39 mouse cellular contexts compared by ENCODE assay signal in the genomic region with DNA sequence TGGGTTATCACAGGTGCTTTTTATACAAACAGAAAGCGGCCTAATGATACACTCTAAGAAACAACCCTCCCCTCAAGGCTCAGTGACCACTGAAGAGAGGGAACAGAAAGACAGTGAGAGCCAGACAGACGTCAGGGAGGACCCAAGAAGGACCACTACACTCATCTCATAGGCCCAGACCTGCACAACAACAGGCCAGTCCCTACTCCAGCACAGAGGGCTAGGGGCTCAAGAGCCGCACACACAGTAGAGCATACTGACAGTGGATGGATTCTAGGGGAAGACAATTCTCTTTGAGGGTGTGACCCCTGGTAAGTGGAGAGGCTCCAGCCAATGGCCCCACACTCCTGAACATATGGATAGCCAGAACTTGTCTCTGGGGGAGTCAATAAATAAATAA. TPM values are rescaled to one million over a fixed set of nuclear protein-coding genes. Genes with fewer than 3 reads are reported as not detected.
"Had no signal": no experiment of that assay in that cellular context is flagged by ENCODE, and none has a peak within 500 bp of the region (broad histone marks: within the 10 kb centered on the region; RNA-seq: fewer than 3 reads in every experiment).

No protein-coding gene starts in this region.

- H3K27ac ChIP-seq: limb, embryonic 10.5 days; limb, embryonic 12.5 days; limb, embryonic 13.5 days; limb, embryonic 15.5 days; liver, embryonic 13.5 days; liver, embryonic 14.5 days; liver, embryonic 15.5 days; lung, embryonic 15.5 days; macrophage; midbrain, embryonic 10.5 days; midbrain, embryonic 12.5 days; midbrain, embryonic 13.5 days; midbrain, embryonic 15.5 days; neural tube, embryonic 12.5 days; neural tube, embryonic 13.5 days had no signal

- H3K4me3 ChIP-seq: limb, embryonic 10.5 days; limb, embryonic 12.5 days; limb, embryonic 13.5 days; limb, embryonic 15.5 days; liver, embryonic 13.5 days; liver, embryonic 15.5 days; lung, embryonic 15.5 days; megakaryocyte, embryonic 14.5 days; midbrain, embryonic 10.5 days; midbrain, embryonic 12.5 days; midbrain, embryonic 13.5 days; midbrain, embryonic 15.5 days; myocyte; neural tube, embryonic 12.5 days; neural tube, embryonic 13.5 days had no signal

- H3K4me2 ChIP-seq: limb, embryonic 12.5 days; limb, embryonic 13.5 days; limb, embryonic 15.5 days; liver, embryonic 11.5 days; liver, embryonic 13.5 days; liver, embryonic 15.5 days; lung, embryonic 14.5 days; lung, embryonic 15.5 days; midbrain, embryonic 11.5 days; midbrain, embryonic 12.5 days; midbrain, embryonic 13.5 days; midbrain, embryonic 15.5 days; neural tube, embryonic 12.5 days; neural tube, embryonic 13.5 days had no signal

- ATAC-seq: lung, postnatal 0 days; midbrain, embryonic 13.5 days; midbrain, embryonic 15.5 days; midbrain, embryonic 16.5 days had no signal

- H3K9me3 ChIP-seq: limb, embryonic 10.5 days; limb, embryonic 12.5 days; limb, embryonic 13.5 days; limb, embryonic 15.5 days; liver, embryonic 13.5 days; liver, embryonic 15.5 days; lung, embryonic 15.5 days; megakaryocyte, embryonic 14.5 days; midbrain, embryonic 10.5 days; midbrain, embryonic 12.5 days; midbrain, embryonic 13.5 days; midbrain, embryonic 15.5 days; neural tube, embryonic 12.5 days; neural tube, embryonic 13.5 days had no signal

- DNase-seq: left cerebral cortex, postnatal 4 days; liver; liver, embryonic 13.5 days; lung, adult 18-20 months; lung, adult 2 months; lung, embryonic 14.5 days; lung, postnatal 10 days; lung, postnatal 14 days; lung, postnatal 36 days; midbrain, embryonic 14.5 days had no signal

- H3K9ac ChIP-seq: limb, embryonic 12.5 days; limb, embryonic 13.5 days; limb, embryonic 15.5 days; liver, embryonic 13.5 days; liver, embryonic 14.5 days; liver, embryonic 15.5 days; lung, embryonic 14.5 days; lung, embryonic 15.5 days; midbrain, embryonic 12.5 days; midbrain, embryonic 13.5 days; midbrain, embryonic 15.5 days; neural tube, embryonic 12.5 days; neural tube, embryonic 13.5 days had no signal

- H3K4me1 ChIP-seq: limb, embryonic 10.5 days; limb, embryonic 12.5 days; limb, embryonic 13.5 days; limb, embryonic 15.5 days; liver, embryonic 15.5 days; lung, embryonic 15.5 days; midbrain, embryonic 10.5 days; midbrain, embryonic 12.5 days; midbrain, embryonic 13.5 days; midbrain, embryonic 15.5 days; neural tube, embryonic 12.5 days; neural tube, embryonic 13.5 days had no signal

- H3K36me3 ChIP-seq: limb, embryonic 10.5 days; limb, embryonic 12.5 days; limb, embryonic 13.5 days; limb, embryonic 15.5 days; liver, embryonic 13.5 days; liver, embryonic 15.5 days; lung, embryonic 15.5 days; midbrain, embryonic 10.5 days; midbrain, embryonic 12.5 days; midbrain, embryonic 13.5 days; midbrain, embryonic 15.5 days; neural tube, embryonic 12.5 days; neural tube, embryonic 13.5 days had no signal

- H3K27me3 ChIP-seq: limb, embryonic 12.5 days; limb, embryonic 13.5 days; limb, embryonic 15.5 days; lung, embryonic 15.5 days; midbrain, embryonic 12.5 days; midbrain, embryonic 13.5 days; midbrain, embryonic 15.5 days; neural tube, embryonic 12.5 days; neural tube, embryonic 13.5 days had no signal

RNA-seq across cellular contexts. Expression of a gene that starts 8.6 kb away (rescaled TPM):
- total RNA-seq: liver, adult 2 months; megakaryocyte progenitor cell, adult 5-6 weeks; megakaryocyte, adult 5-6 weeks; megakaryocyte-erythroid progenitor cell, adult 5-6 weeks; monocyte, adult 5-6 weeks had no signal
- polyA plus RNA-seq: limb, embryonic 12.5 days; limb, embryonic 13.5 days; liver, adult 2 months; liver, embryonic 11.5 days; liver, embryonic 13.5 days; liver, embryonic 15.5 days; liver, embryonic 16.5 days; lung, embryonic 14.5 days; lung, embryonic 15.5 days; lung, embryonic 16.5 days; lung, postnatal 0 days; macrophage; midbrain, embryonic 11.5 days; midbrain, embryonic 12.5 days; midbrain, embryonic 14.5 days; midbrain, embryonic 15.5 days; midbrain, embryonic 16.5 days; midbrain, postnatal 0 days; neural tube, embryonic 11.5 days; neural tube, embryonic 13.5 days had no signal
